Mouse (Mus musculus): ENCODE measurements at regions not wholly inside any gene's neighbourhood (a gene's known extent, or its start where the extent isn't known, plus 50 kb on each side); places are given as distances from the start of the nearest gene placed in this dataset.

- DNase-seq, result no peak
Observed at GRCm38 (mm10) chr9:50024820-50025219, 226.1 kb upstream of the Ncam1 start.

DNA sequence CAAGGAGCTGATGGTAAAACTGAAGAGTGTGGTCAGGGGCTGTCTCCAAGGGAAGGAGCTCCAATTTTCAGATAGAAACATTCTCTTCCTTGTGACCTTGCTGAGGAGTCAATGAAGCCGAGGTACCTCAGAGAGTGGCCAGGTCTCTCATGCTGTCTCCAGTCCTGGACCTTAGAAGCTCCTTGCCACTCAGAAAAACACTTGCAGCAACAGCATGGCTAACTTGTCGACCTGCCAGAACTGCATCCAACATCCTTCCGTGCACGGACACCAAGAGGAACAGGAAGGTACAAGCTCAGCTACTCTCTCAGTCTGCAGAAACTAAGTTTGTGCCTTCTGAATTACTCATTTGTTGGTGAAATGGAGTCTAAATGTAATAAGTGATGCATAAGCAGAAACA lies 214.9 kb upstream of the Ncam1 start:
- DNase-seq, result no peak

GRCm38 (mm10) chr9:50005757-50006576 lies 207.2 kb upstream of the Ncam1 start:
- DNase-seq, result peak in 1 of 2 experiments; percentile 13

DNA sequence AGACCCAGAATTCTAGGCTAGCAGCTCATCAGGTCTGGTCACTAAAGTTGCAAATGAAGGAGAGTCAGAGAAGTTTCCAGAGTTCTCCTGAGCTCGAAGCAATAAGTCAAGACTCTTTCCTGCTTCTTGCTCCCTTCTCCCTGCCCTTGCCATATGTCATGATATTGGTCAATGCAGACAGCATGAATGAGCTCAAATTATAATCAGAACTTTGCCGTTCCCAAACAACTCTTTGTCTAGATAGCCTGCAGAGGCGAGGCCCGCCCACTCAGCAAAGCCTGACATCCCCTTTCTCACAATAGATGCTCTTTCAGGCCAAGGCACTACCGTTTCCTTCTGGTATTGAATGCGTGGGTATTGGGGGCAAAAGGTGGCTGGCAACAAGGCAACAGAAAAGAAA lies 204.0 kb upstream of the Ncam1 start:
- no peak for DNase-seq

- peak; percentile 17 to 29 for DNase-seq
Observed at GRCm38 (mm10) chr9:50000497-50001404, 202.0 kb upstream of the Ncam1 start.

DNA sequence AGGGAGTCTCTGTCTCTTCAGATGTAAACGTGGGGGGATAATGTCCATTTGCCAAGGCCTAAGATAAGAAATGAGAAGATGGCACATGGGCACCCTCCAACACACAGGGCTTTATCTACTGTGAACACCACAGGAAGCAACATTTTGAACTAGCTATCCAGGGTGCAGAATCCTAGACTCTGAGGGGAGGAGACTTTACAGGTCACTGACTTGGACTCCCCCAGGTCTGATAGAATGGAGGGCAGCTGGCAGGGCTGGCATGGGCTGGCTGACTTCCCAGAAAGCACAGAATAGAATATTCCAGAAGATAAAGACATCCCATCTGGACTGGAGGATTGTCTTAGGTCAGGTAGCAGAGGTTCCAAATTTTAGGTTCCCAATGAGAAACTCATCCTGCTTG lies 201.2 kb upstream of the Ncam1 start:
- peak in 1 of 2 experiments; percentile 13 for DNase-seq

GRCm38 (mm10) chr9:49998101-49998500 lies 199.4 kb upstream of the Ncam1 start:
- no peak for DNase-seq

GRCm38 (mm10) chr9:49989464-49990271 lies 190.9 kb upstream of the Ncam1 start:
- peak; percentile 90 to 91 for DNase-seq

- DNase-seq, result peak in 1 of 2 experiments; percentile 18
Observed at GRCm38 (mm10) chr9:49988064-49988463, 189.3 kb upstream of the Ncam1 start.

DNA sequence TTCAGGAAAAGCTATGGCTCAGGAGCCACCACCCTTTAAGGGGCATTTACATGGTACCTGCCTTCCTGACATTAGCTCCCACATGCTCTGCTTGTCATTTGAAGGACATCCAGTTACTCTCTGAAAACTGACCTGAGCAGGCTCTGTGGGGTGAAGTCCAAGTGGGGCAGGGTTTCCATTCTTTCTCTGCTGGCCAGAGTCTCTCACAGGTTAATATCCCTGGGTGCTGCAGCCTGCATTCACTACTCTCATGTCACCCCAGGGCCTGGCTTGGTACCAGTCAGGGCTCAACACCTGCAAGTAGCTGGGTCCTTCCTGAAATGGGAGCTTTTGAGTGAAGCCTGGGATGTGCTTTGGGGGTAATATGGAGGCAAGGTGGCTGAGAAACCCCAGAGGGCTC lies 188.8 kb upstream of the Ncam1 start:
- peak in 1 of 2 experiments; percentile 25 for DNase-seq

GRCm38 (mm10) chr9:49980344-49981207 lies 181.9 kb upstream of the Ncam1 start:
- peak; percentile 25 to 40 for DNase-seq

GRCm38 (mm10) chr9:49975938-49976671 lies 177.4 kb upstream of the Ncam1 start:
- peak; percentile 73 to 78 for DNase-seq

GRCm38 (mm10) chr9:49973974-49974495 lies 175.3 kb upstream of the Ncam1 start:
- no peak for DNase-seq

- DNase-seq, result no peak
Observed at GRCm38 (mm10) chr9:49969429-49969828, 170.7 kb upstream of the Ncam1 start.

- DNase-seq, result no peak
Observed at GRCm38 (mm10) chr9:49964666-49965065, 165.9 kb upstream of the Ncam1 start.

DNA sequence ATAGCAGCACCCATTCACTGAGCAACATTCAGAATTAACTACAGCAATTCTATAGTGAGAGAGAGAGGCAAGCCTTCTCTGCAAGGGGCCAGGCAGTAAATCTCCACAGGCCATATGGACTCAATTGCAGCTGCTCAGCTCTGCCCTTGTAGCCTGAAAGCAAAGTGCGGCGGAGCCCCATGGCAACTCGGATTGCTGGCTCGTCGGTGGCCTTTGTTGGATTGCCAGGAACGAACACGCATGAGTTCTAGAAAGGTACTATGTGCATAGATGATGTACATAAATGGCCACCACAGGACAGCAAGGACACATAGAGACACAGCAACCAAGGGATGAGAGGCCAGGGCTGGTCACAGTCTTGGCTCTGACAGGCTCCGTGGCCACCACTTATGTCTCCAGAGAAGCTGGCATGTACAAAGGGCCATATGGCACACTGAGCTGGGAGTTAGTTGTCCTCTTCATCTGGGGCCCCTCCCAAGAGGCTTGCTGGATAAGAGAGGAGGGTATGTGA lies 163.9 kb upstream of the Ncam1 start:
- no peak for DNase-seq

- no peak for DNase-seq
Observed at GRCm38 (mm10) chr9:49961965-49962364, 163.2 kb upstream of the Ncam1 start.

DNA sequence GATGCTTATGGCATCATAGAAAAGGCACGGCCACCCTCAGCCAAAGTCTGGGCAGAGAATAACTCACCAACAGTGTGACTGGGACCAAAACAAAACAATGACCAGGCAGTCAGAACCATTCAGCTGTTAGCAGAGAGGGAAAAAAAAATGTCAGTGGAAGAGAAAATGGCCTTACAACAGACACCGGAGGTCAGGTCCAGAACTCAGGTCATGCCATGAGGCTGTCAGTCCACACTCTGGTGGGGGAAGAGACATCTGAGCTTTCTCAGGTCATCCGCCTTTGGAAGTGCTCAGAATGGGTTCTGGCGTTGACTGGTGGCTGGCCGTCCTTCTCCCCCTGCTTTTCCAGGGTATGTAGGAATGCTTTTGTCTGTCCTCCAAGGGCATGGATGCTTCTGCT lies 162.6 kb upstream of the Ncam1 start:
- DNase-seq, result no peak

GRCm38 (mm10) chr9:49959987-49960386 lies 161.3 kb upstream of the Ncam1 start:
- DNase-seq, result no peak

- DNase-seq, result no peak
Observed at GRCm38 (mm10) chr9:49958890-49959289, 160.2 kb upstream of the Ncam1 start.
